Mouse (Mus musculus): ENCODE data around the gene Olfr279. TPM values are rescaled to one million over a fixed set of nuclear protein-coding genes. Genes with fewer than 3 reads are reported as not detected.

Olfr279 gene
- polyA plus RNA-seq, 1 experiment, result 0.04 TPM

GRCm38 (mm10) chr15:98482701-98483100 is 9.5 kb upstream of the Olfr279 start, which contains the start of gene Lalba:
Gene Lalba, minus strand, starts transcription at chr15:98482721.
- TF ChIP-seq POLR2A (IDR thresholded peaks at IDR 0.05; ENCODE audit: extremely low read depth, insufficient read depth, low read length), result no peak
- no peak for TF ChIP-seq CTCF (IDR thresholded peaks at IDR 0.05; ENCODE audit: extremely low read depth, insufficient read depth, low read length)
- H3K4me3 ChIP-seq (ENCODE audit: insufficient read depth, low read length), result no peak within 1 kb of the TSS
- H3K4me1 ChIP-seq (ENCODE audit: control insufficient read depth, insufficient read depth, low read length), result no peaks in the 10 kb centered on the region
- H3K27ac ChIP-seq (ENCODE audit: insufficient read depth, low read length), result no peak within 1 kb of the TSS

GRCm38 (mm10) chr15:98483907-98484886 is 8.0 kb upstream of the Olfr279 start:
- Histone ChIP-seq H3K27ac (ENCODE audit: insufficient read depth, low read length) (no peak overlapping the region), H3K4me3 (ENCODE audit: insufficient read depth, low read length) (no peak overlapping the region), H3K4me1 (ENCODE audit: control insufficient read depth, insufficient read depth, low read length) (no peaks in the 10 kb centered on the region)
- TF ChIP-seq POLR2A (IDR thresholded peaks at IDR 0.05; ENCODE audit: extremely low read depth, insufficient read depth, low read length), result no peak
- no peak for TF ChIP-seq CTCF (IDR thresholded peaks at IDR 0.05; ENCODE audit: extremely low read depth, insufficient read depth, low read length)

- H3K4me1 ChIP-seq (ENCODE audit: control insufficient read depth, insufficient read depth, low read length), result no peaks in the 10 kb centered on the region
- H3K27ac ChIP-seq (ENCODE audit: insufficient read depth, low read length), result no peak overlapping the region
- no peak for TF ChIP-seq CTCF (IDR thresholded peaks at IDR 0.05; ENCODE audit: extremely low read depth, insufficient read depth, low read length)
- TF ChIP-seq POLR2A (IDR thresholded peaks at IDR 0.05; ENCODE audit: extremely low read depth, insufficient read depth, low read length), result no peak
- no peak overlapping the region for H3K4me3 ChIP-seq (ENCODE audit: insufficient read depth, low read length)
Observed at GRCm38 (mm10) chr15:98486433-98487021, 5.7 kb upstream of the Olfr279 start.

GRCm38 (mm10) chr15:98491332-98491731 is 870 bp upstream of the Olfr279 start:
- TF ChIP-seq CTCF (IDR thresholded peaks at IDR 0.05; ENCODE audit: extremely low read depth, insufficient read depth, low read length) (no peak), POLR2A (IDR thresholded peaks at IDR 0.05; ENCODE audit: extremely low read depth, insufficient read depth, low read length) (no peak)
- Histone ChIP-seq H3K4me1 (ENCODE audit: control insufficient read depth, insufficient read depth, low read length) (no peaks in the 10 kb centered on the region), H3K4me3 (ENCODE audit: insufficient read depth, low read length) (no peak overlapping the region), H3K27ac (ENCODE audit: insufficient read depth, low read length) (no peak overlapping the region)

GRCm38 (mm10) chr15:98497631-98498030 is 5.4 kb downstream of the Olfr279 start:
- no peak overlapping the region for H3K4me3 ChIP-seq (ENCODE audit: insufficient read depth, low read length)
- no peak overlapping the region for H3K27ac ChIP-seq (ENCODE audit: insufficient read depth, low read length)
- H3K4me1 ChIP-seq (ENCODE audit: control insufficient read depth, insufficient read depth, low read length), result no peaks in the 10 kb centered on the region
- no peak for TF ChIP-seq CTCF (IDR thresholded peaks at IDR 0.05; ENCODE audit: extremely low read depth, insufficient read depth, low read length)
- no peak for TF ChIP-seq POLR2A (IDR thresholded peaks at IDR 0.05; ENCODE audit: extremely low read depth, insufficient read depth, low read length)

GRCm38 (mm10) chr15:98503317-98503716 is 11.1 kb downstream of the Olfr279 start:
- TF ChIP-seq POLR2A (IDR thresholded peaks at IDR 0.05; ENCODE audit: extremely low read depth, insufficient read depth, low read length) (no peak), CTCF (IDR thresholded peaks at IDR 0.05; ENCODE audit: extremely low read depth, insufficient read depth, low read length) (no peak)
- H3K4me1 ChIP-seq (ENCODE audit: control insufficient read depth, insufficient read depth, low read length), result no peaks in the 10 kb centered on the region
- H3K27ac ChIP-seq (ENCODE audit: insufficient read depth, low read length), result no peak overlapping the region
- H3K4me3 ChIP-seq (ENCODE audit: insufficient read depth, low read length), result no peak overlapping the region

GRCm38 (mm10) chr15:98504514-98504913 is 12.3 kb downstream of the Olfr279 start:
- H3K4me1 ChIP-seq (ENCODE audit: control insufficient read depth, insufficient read depth, low read length), result no peaks in the 10 kb centered on the region
- no peak overlapping the region for H3K27ac ChIP-seq (ENCODE audit: insufficient read depth, low read length)
- no peak overlapping the region for H3K4me3 ChIP-seq (ENCODE audit: insufficient read depth, low read length)
- TF ChIP-seq POLR2A (IDR thresholded peaks at IDR 0.05; ENCODE audit: extremely low read depth, insufficient read depth, low read length) (no peak), CTCF (IDR thresholded peaks at IDR 0.05; ENCODE audit: extremely low read depth, insufficient read depth, low read length) (peak; percentile 68)

GRCm38 (mm10) chr15:98506253-98506957 is 14.2 kb downstream of the Olfr279 start:
- TF ChIP-seq POLR2A (IDR thresholded peaks at IDR 0.05; ENCODE audit: extremely low read depth, insufficient read depth, low read length), result no peak
- no peak for TF ChIP-seq CTCF (IDR thresholded peaks at IDR 0.05; ENCODE audit: extremely low read depth, insufficient read depth, low read length)
- Histone ChIP-seq H3K4me1 (ENCODE audit: control insufficient read depth, insufficient read depth, low read length) (no peaks in the 10 kb centered on the region), H3K4me3 (ENCODE audit: insufficient read depth, low read length) (no peak overlapping the region), H3K27ac (ENCODE audit: insufficient read depth, low read length) (no peak overlapping the region)

GRCm38 (mm10) chr15:98507321-98507720 is 15.1 kb downstream of the Olfr279 start:
- Histone ChIP-seq H3K4me3 (ENCODE audit: insufficient read depth, low read length) (no peak overlapping the region), H3K4me1 (ENCODE audit: control insufficient read depth, insufficient read depth, low read length) (no peaks in the 10 kb centered on the region), H3K27ac (ENCODE audit: insufficient read depth, low read length) (no peak overlapping the region)
- TF ChIP-seq POLR2A (IDR thresholded peaks at IDR 0.05; ENCODE audit: extremely low read depth, insufficient read depth, low read length), result no peak
- no peak for TF ChIP-seq CTCF (IDR thresholded peaks at IDR 0.05; ENCODE audit: extremely low read depth, insufficient read depth, low read length)

All from cortical plate, adult 2 months (tissue).